Mouse (Mus musculus) spleen, adult 2 months (tissue): ENCODE measurements around the gene C2.

ENCODE experiments used
- CTCF ChIP-seq: fragments of 200-500 bp; IDR thresholded peaks from 2 replicates; pipeline ENCODE4 v1.5.1; 2011; ENCODE audit warnings: mild to moderate bottlenecking, inconsistent platforms; ENCODE audit not compliant: insufficient read depth, insufficient read length, insufficient replicate concordance; ENCODE audit errors: extremely low read depth
- POLR2A ChIP-seq: fragments of 200-500 bp; IDR thresholded peaks from 2 replicates; pipeline ENCODE4 v1.6.1; 2011; ENCODE audit warnings: low read depth, low read length, inconsistent platforms

DNA sequence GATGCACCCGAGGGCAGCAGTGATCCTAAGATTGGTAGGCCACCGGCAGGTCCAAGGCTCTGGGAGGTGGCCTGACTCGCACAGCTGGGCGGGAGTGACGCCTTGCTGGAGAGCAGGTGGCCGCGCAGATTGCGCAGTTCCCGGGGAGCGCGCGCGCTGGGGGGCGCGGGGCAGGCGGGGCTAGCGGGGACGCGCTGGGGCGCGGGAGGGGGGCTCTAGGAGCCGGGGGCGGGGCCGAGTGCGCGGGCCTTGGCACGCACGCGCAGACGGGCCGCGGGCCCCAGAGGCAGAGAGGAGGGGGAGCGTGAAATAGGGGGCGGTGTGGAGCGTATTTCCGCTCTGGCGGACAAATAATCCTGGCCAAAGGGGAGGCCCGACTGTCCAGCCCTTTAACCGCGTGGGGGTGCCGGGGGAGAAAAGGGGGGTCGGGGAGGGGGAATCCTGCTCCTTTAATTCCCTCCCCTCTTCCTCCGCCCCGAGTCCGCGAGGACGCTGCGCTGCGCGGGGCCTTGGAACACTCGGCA is 3.9 kb downstream of the C2 start:
- TF ChIP-seq POLR2A (peak; percentile 21; the same call in 1 of the 2 replicates), CTCF (no peak)
